Mouse (Mus musculus) neural tube, embryonic 15.5 days (tissue): ENCODE measurements at regions not wholly inside any gene's neighbourhood (a gene's known extent, or its start where the extent isn't known, plus 50 kb on each side); places are given as distances from the start of the nearest gene placed in this dataset.

ENCODE experiments used
- ATAC-seq: fragments of 200-750 bp; cut with Nextera tagmentation; 2 replicates; pipeline ENCODE4 v1.8.0; 2017; ENCODE audit warnings: mild to moderate bottlenecking, moderate TSS enrichment, moderate library complexity; ENCODE audit not compliant: low FRiP score
- H3K27ac ChIP-seq: fragments of 300-500 bp; sonication (generic); replicated peaks from 2 replicates; pipeline ENCODE4 v1.5.1; 2015; ENCODE audit warnings: mild to moderate bottlenecking, inconsistent platforms
- H3K27me3 ChIP-seq: fragments of 300-500 bp; sonication (generic); replicated peaks from 2 replicates; pipeline ENCODE4 v1.6.1; 2015; ENCODE audit warnings: inconsistent platforms
- H3K36me3 ChIP-seq: fragments of 300-500 bp; sonication (generic); 2 replicates; pipeline ENCODE4 v1.6.1; 2015; ENCODE audit warnings: inconsistent platforms
- H3K4me1 ChIP-seq: fragments of 300-500 bp; sonication (generic); 2 replicates; pipeline ENCODE4 v1.6.1; 2015; ENCODE audit warnings: inconsistent platforms
- H3K4me2 ChIP-seq: fragments of 300-500 bp; sonication (generic); 2 replicates; pipeline ENCODE4 v1.6.1; 2015; ENCODE audit warnings: inconsistent platforms, mild to moderate bottlenecking, moderate library complexity
- H3K4me3 ChIP-seq: fragments of 300-500 bp; sonication (generic); replicated peaks from 2 replicates; pipeline ENCODE4 v1.5.1; 2015; ENCODE audit warnings: mild to moderate bottlenecking, inconsistent platforms
- H3K9ac ChIP-seq: fragments of 300-500 bp; sonication (generic); replicated peaks from 2 replicates; pipeline ENCODE4 v1.6.1; 2015; ENCODE audit warnings: mild to moderate bottlenecking, inconsistent platforms
- H3K9me3 ChIP-seq: fragments of 300-500 bp; sonication (generic); replicated peaks from 2 replicates; pipeline ENCODE4 v1.6.1; 2016; ENCODE audit warnings: inconsistent platforms
- WGBS: fragments of 180-500 bp; shearing (Covaris S2); methylation state at CpG from one replicate; pipeline ENCODE4 v1.1.7; 2015; ENCODE audit warnings: mixed read lengths; 5-methylcytosine and 5-hydroxymethylcytosine counted together

DNA sequence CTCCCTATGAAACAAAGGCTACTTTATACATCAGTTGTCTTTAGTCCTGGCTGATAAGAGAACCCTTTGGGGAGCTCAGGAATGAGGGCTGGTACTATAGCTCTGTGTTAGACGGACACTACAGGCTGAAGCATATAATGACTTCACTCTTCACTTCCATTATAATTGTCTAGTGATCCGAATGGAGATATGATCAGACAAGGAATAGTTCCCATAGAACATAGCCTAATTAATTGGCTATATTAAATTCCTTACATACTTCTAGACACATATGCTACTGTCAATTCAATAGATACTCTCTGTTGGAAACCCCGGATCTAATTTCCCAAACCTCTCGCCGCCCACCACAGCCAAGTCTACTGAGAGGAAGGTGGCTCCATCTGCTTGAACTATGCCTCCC is 238.8 kb upstream of the Crim1 start:
- Histone ChIP-seq H3K4me2 (no peak overlapping the region), H3K36me3 (no peaks in the 10 kb centered on the region), H3K4me1 (no peaks in the 10 kb centered on the region), H3K27ac (no peak overlapping the region), H3K9me3 (no peaks in the 10 kb centered on the region), H3K4me3 (no peak overlapping the region), H3K27me3 (no peaks in the 10 kb centered on the region), H3K9ac (no peak overlapping the region)
- no peak for ATAC-seq
- 87% methylated on average over 5 of the region's 5 CpGs for WGBS

DNA sequence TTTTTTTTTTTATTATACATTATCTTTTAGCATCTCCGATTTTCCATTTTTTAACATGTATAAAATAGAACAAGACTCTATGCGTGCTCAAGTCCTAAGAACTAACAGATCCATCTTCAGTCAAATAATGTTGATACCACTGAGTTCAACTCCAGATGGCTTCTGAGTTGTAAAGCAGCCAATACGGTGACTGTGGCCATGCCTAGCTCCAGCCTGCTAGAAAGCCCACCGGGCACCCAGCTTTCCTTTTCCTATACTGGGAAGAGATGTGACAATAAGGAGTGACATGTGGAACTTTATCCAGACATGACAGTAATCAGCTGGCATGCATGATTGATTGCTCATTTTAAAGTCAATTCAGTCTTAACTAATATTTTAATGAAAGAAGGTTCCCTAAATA is 236.7 kb upstream of the Crim1 start:
- no peak for ATAC-seq

GRCm38 (mm10) chr17:77968510-77968909 is 231.5 kb upstream of the Crim1 start:
- Histone ChIP-seq H3K27ac (no peak overlapping the region), H3K4me2 (no peak overlapping the region), H3K9me3 (no peaks in the 10 kb centered on the region), H3K4me1 (no peaks in the 10 kb centered on the region), H3K36me3 (no peaks in the 10 kb centered on the region), H3K9ac (no peak overlapping the region), H3K4me3 (no peak overlapping the region), H3K27me3 (no peaks in the 10 kb centered on the region)
- 89% methylated on average over 5 of the region's 5 CpGs for WGBS
- ATAC-seq: no peak

More for the DNA sequence above, 236.7 kb upstream of the Crim1 start:
- Histone ChIP-seq H3K9me3 (no peaks in the 10 kb centered on the region), H3K27ac (no peak overlapping the region), H3K36me3 (no peaks in the 10 kb centered on the region), H3K9ac (no peak overlapping the region), H3K4me2 (no peak overlapping the region), H3K4me3 (no peak overlapping the region), H3K27me3 (no peaks in the 10 kb centered on the region), H3K4me1 (no peaks in the 10 kb centered on the region)
- WGBS: 91% methylated on average over 4 of the region's 4 CpGs

DNA sequence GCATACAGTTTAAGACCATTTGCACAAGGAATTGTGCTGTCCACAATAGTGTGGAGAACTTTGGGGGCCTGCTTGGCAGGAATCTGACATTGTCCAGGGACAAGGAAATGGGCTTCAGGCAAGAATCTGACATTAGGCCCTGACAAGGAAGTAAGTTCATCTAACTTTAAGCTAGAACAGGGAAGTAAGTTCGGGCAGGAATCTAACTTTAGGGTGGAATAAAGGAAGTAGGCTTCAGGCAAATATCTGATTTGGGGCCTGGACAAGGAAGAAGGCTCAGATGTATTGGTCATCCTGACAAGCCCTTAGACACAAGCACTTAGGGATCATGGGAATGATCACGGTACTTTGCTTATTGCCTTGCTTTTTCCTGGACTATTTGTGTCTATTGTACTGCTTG is 230.9 kb upstream of the Crim1 start:
- no peaks in the 10 kb centered on the region for H3K27me3 ChIP-seq
- no peak overlapping the region for H3K27ac ChIP-seq
- no peak overlapping the region for H3K4me2 ChIP-seq
- no peak for ATAC-seq
- no peaks in the 10 kb centered on the region for H3K9me3 ChIP-seq
- WGBS: 94% methylated on average over 2 of the region's 2 CpGs
- no peaks in the 10 kb centered on the region for H3K4me1 ChIP-seq
- H3K36me3 ChIP-seq: no peaks in the 10 kb centered on the region
- H3K9ac ChIP-seq: no peak overlapping the region
- no peak overlapping the region for H3K4me3 ChIP-seq
